Mouse (Mus musculus) MEL (cell line): ENCODE results near the gene Tead4. TPM values are rescaled to one million over a fixed set of nuclear protein-coding genes. Genes with fewer than 3 reads are reported as not detected.
"Not testable (repeated sequence)": the region's sequence is repeated elsewhere in the genome, so short reads cannot be mapped to it uniquely, and the experiment has no call there.

ENCODE experiments used
- DNase-seq: peaks from one replicate; pipeline ENCODE4 v3.0.0; 2011; ENCODE audit warnings: low read depth, low spot score
- H3K27ac ChIP-seq: 2 replicates; pipeline ENCODE4 v1.5.1; 2012; ENCODE audit warnings: low read depth, mild to moderate bottlenecking, control low read depth, low read length, moderate library complexity; ENCODE audit not compliant: control insufficient read depth
- H3K27me3 ChIP-seq, 2 experiments: fragments of 150-350 bp in 1 of 2; sonication (generic) in 1 of 2; 2 replicates each; pipeline ENCODE4 v1.6.1; 2012; ENCODE audit warnings: low read length in 2 of 2, mild to moderate bottlenecking in 2 of 2, improper control_type of control experiment in 1 of 2, moderate library complexity in 1 of 2; ENCODE audit not compliant: insufficient read depth in 2 of 2, control insufficient read depth in 1 of 2
- H3K36me3 ChIP-seq, 2 experiments: 2 replicates each; pipeline ENCODE4 v1.6.1; 2012 to 2014; ENCODE audit warnings: low read length in 2 of 2, improper control_type of control experiment in 1 of 2, inconsistent platforms in 1 of 2, mild to moderate bottlenecking in 1 of 2; ENCODE audit not compliant: insufficient read depth in 2 of 2, control insufficient read depth in 1 of 2
- H3K4me1 ChIP-seq, 2 experiments: fragments of 150-350 bp in 1 of 2; sonication (generic) in 1 of 2; 2 replicates each; pipeline ENCODE4 v1.6.1; 2012; ENCODE audit warnings: low read length in 2 of 2, improper control_type of control experiment in 1 of 2, mild to moderate bottlenecking in 1 of 2; ENCODE audit not compliant: insufficient read depth in 2 of 2, control insufficient read depth in 1 of 2
- H3K4me3 ChIP-seq, 2 experiments: fragments of 150-350 bp in 1 of 2; sonication (generic) in 1 of 2; 2 replicates each; pipeline ENCODE4 v1.5.1; 2012; ENCODE audit warnings: low read depth in 2 of 2, low read length in 2 of 2, mild to moderate bottlenecking in 2 of 2, moderate library complexity in 2 of 2, control low read depth in 1 of 2, improper control_type of control experiment in 1 of 2; ENCODE audit not compliant: control insufficient read depth in 1 of 2, insufficient read depth in 1 of 2
- H3K79me2 ChIP-seq: 2 replicates; pipeline ENCODE4 v1.6.1; 2012; ENCODE audit warnings: mild to moderate bottlenecking, low read length, moderate library complexity; ENCODE audit not compliant: control insufficient read depth, poor library complexity, insufficient read depth
- H3K9ac ChIP-seq: 2 replicates; pipeline ENCODE4 v1.6.1; 2012; ENCODE audit warnings: low read depth, mild to moderate bottlenecking, control low read depth, low read length, moderate library complexity; ENCODE audit not compliant: control insufficient read depth, poor library complexity, severe bottlenecking
- H3K9me3 ChIP-seq: fragments of 150-350 bp; sonication (generic); replicated peaks from 2 replicates; pipeline ENCODE4 v1.6.1; 2012; ENCODE audit warnings: mild to moderate bottlenecking, low read length, improper control_type of control experiment, moderate library complexity; ENCODE audit not compliant: insufficient read depth
- BHLHE40 ChIP-seq: IDR thresholded peaks from 2 replicates; pipeline ENCODE4 v1.6.1; 2012; ENCODE audit warnings: low read depth, mild to moderate bottlenecking, inconsistent platforms, low read length, improper control_type of control experiment, borderline replicate concordance
- CHD2 ChIP-seq: IDR thresholded peaks from 2 replicates; pipeline ENCODE4 v1.6.1; 2011; ENCODE audit warnings: low read length, improper control_type of control experiment
- CTCF ChIP-seq, 3 experiments: IDR thresholded peaks in 2 of 3; conservative IDR thresholded peaks in 1 of 3; 2 replicates each; pipeline ENCODE4 v1.5.1; 2011 to 2012; ENCODE audit warnings: low read length in 3 of 3, low read depth in 2 of 3, mild to moderate bottlenecking in 2 of 3, improper control_type of control experiment in 1 of 3, inconsistent platforms in 1 of 3, mixed read lengths in 1 of 3, moderate library complexity in 1 of 3; ENCODE audit not compliant: control insufficient read depth in 1 of 3, insufficient read depth in 1 of 3, poor library complexity in 1 of 3, severe bottlenecking in 1 of 3
- E2F4 ChIP-seq: IDR thresholded peaks from 2 replicates; pipeline ENCODE4 v1.6.1; 2011; ENCODE audit warnings: low read depth, low read length, improper control_type of control experiment, borderline replicate concordance
- ELF1 ChIP-seq: IDR thresholded peaks from 2 replicates; pipeline ENCODE4 v1.6.1; 2014; ENCODE audit warnings: low read depth, mild to moderate bottlenecking, inconsistent platforms, low read length, improper control_type of control experiment, moderate library complexity
- ETS1 ChIP-seq: IDR thresholded peaks from 2 replicates; pipeline ENCODE4 v1.6.1; 2012; ENCODE audit warnings: low read depth, mild to moderate bottlenecking, inconsistent platforms, low read length, improper control_type of control experiment, moderate library complexity
- HCFC1 ChIP-seq: IDR thresholded peaks from 2 replicates; pipeline ENCODE4 v1.6.1; 2012; ENCODE audit warnings: low read depth, mild to moderate bottlenecking, inconsistent platforms, low read length, improper control_type of control experiment, moderate library complexity
- JUND ChIP-seq: IDR thresholded peaks from 2 replicates; pipeline ENCODE4 v1.6.1; 2011; ENCODE audit warnings: low read depth, mild to moderate bottlenecking, improper control_type of control experiment, low read length
- KAT2A ChIP-seq: conservative IDR thresholded peaks from 2 replicates; pipeline ENCODE4 v1.6.1; 2012; ENCODE audit warnings: low read depth, low read length, improper control_type of control experiment, inconsistent platforms
- MAX ChIP-seq: IDR thresholded peaks from 2 replicates; pipeline ENCODE4 v1.6.1; 2011; ENCODE audit warnings: low read length, improper control_type of control experiment
- MAZ ChIP-seq: IDR thresholded peaks from 2 replicates; pipeline ENCODE4 v1.6.1; 2012; ENCODE audit warnings: low read depth, mild to moderate bottlenecking, inconsistent platforms, low read length, improper control_type of control experiment
- MEF2A ChIP-seq: IDR thresholded peaks from 2 replicates; pipeline ENCODE4 v1.6.1; 2014; ENCODE audit warnings: low read depth, mild to moderate bottlenecking, inconsistent platforms, low read length, improper control_type of control experiment; ENCODE audit not compliant: poor library complexity, insufficient replicate concordance, severe bottlenecking; ENCODE audit errors: extremely low read depth
- MXI1 ChIP-seq: IDR thresholded peaks from 2 replicates; pipeline ENCODE4 v1.6.1; 2011; ENCODE audit warnings: mild to moderate bottlenecking, low read depth, low read length, improper control_type of control experiment
- NELFE ChIP-seq: IDR thresholded peaks from 2 replicates; pipeline ENCODE4 v1.6.1; 2011; ENCODE audit warnings: low read depth, low read length, improper control_type of control experiment
- NRF1 ChIP-seq: IDR thresholded peaks from 2 replicates; pipeline ENCODE4 v1.6.1; 2014; ENCODE audit warnings: low read depth, mild to moderate bottlenecking, inconsistent platforms, low read length, improper control_type of control experiment, moderate library complexity; ENCODE audit not compliant: poor library complexity, insufficient read depth, severe bottlenecking
- POLR2AphosphoS5 ChIP-seq: IDR thresholded peaks from 2 replicates; pipeline ENCODE4 v1.6.1; 2012; ENCODE audit warnings: low read depth, borderline replicate concordance, mild to moderate bottlenecking, inconsistent platforms, low read length, moderate library complexity, mixed read lengths
- RAD21 ChIP-seq: IDR thresholded peaks from 2 replicates; pipeline ENCODE4 v1.6.1; 2011; ENCODE audit warnings: mild to moderate bottlenecking, low read depth, low read length, improper control_type of control experiment
- TAL1 ChIP-seq: IDR thresholded peaks from 2 replicates; pipeline ENCODE4 v1.6.1; 2012; ENCODE audit warnings: mild to moderate bottlenecking, inconsistent platforms, low read length, moderate library complexity, mixed read lengths
- TBP ChIP-seq: IDR thresholded peaks from 2 replicates; pipeline ENCODE4 v1.8.0; 2011; ENCODE audit warnings: low read depth, low read length, improper control_type of control experiment
- UBTF ChIP-seq: IDR thresholded peaks from 2 replicates; pipeline ENCODE4 v1.6.1; 2012; ENCODE audit warnings: low read depth, mild to moderate bottlenecking, inconsistent platforms, low read length, improper control_type of control experiment, moderate library complexity, borderline replicate concordance; ENCODE audit not compliant: insufficient read depth
- ZC3H11A ChIP-seq: IDR thresholded peaks from 2 replicates; pipeline ENCODE4 v1.6.1; 2012; ENCODE audit warnings: low read depth, mild to moderate bottlenecking, inconsistent platforms, low read length, improper control_type of control experiment
- polyA plus RNA-seq, 2 experiments: library from polyadenylated mRNA; stranded (reverse) in 1 of 2; unstranded in 1 of 2; fragments of >175 nt in 1 of 2; fragments of >200 nt in 1 of 2; gene quantifications; 2 replicates each; pipeline versions ENCODE4 v1.2.1 to v1.2.4; 2012; ENCODE audit warnings: low replicate concordance in 2 of 2, low read depth in 1 of 2; ENCODE audit not compliant: insufficient read length in 2 of 2, insufficient read depth in 1 of 2, missing spikeins in 1 of 2
- total RNA-seq: library from RNA; depleted of rRNA; stranded (reverse); fragments of 300-350 nt; gene quantifications from 2 replicates; pipeline ENCODE4 v1.2.3, GENCODE M21; 2012

Tead4 gene
- total and polyA plus RNA-seq, 3 experiments, result not detected

- TF ChIP-seq CTCF (IDR thresholded peaks at IDR 0.05 in 2 of 3, conservative IDR thresholded peaks at IDR 0.05 in 1 of 3; ENCODE audit: control insufficient read depth in 1 of 3, insufficient read depth in 1 of 3, low read depth in 2 of 3, low read length in 3 of 3, poor library complexity in 1 of 3, severe bottlenecking in 1 of 3), result peak in 2 of 3 experiments; percentile 7 to 24; a peak in 2 of 6 replicates
- not testable (repeated sequence) for H3K4me1 ChIP-seq, DNase-seq, H3K79me2 ChIP-seq, H3K27me3 ChIP-seq, H3K9me3 ChIP-seq, H3K4me3 ChIP-seq, H3K27ac ChIP-seq, H3K9ac ChIP-seq, H3K36me3 ChIP-seq
Measured at GRCm38 (mm10) chr6:128302640-128303039, 2.0 kb upstream of the Tead4 start.

- H3K4me1 ChIP-seq, result no peaks in the 10 kb centered on the region
- H3K27ac ChIP-seq, result no peak overlapping the region
- no peaks in the 10 kb centered on the region for H3K36me3 ChIP-seq
- no peak overlapping the region for H3K4me3 ChIP-seq
- no peaks in the 10 kb centered on the region for H3K27me3 ChIP-seq
- no peaks in the 10 kb centered on the region for H3K79me2 ChIP-seq
- H3K9me3 ChIP-seq, result no peaks in the 10 kb centered on the region
- no peak for TF ChIP-seq ZC3H11A
- no peak for DNase-seq
- no peak overlapping the region for H3K9ac ChIP-seq
Measured at GRCm38 (mm10) chr6:128301891-128302290, 1.3 kb upstream of the Tead4 start.

DNA sequence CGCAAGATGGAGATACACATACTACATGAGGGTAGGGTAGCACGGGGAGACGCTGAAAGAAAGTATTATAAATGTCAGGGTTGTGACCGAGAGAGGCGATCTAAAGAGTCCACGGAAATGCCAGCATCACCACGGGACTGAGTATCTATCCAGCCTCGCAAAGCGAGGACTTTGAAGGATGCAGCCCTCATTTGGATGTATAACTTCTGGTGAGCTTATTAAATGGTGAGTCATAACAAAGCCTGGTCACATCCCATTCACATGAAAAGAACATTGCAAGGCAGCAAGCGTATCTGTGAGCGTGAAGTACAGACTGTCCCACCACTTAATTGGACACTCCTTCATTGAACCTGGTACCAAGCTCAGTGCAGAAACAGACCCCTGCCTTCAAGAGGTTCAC is 835 bp upstream of the Tead4 start:
- Histone ChIP-seq H3K36me3 (no peaks in the 10 kb centered on the region), H3K79me2 (no peaks in the 10 kb centered on the region), H3K4me3 (no peak overlapping the region), H3K4me1 (no peaks in the 10 kb centered on the region), H3K9ac (no peak overlapping the region), H3K9me3 (no peaks in the 10 kb centered on the region), H3K27me3 (no peaks in the 10 kb centered on the region), H3K27ac (no peak overlapping the region)
- DNase-seq, result no peak
- TF ChIP-seq TAL1, result no peak
- TF ChIP-seq E2F4, result no peak
- no peak for TF ChIP-seq MAZ
- TF ChIP-seq TBP, result no peak
- no peak for TF ChIP-seq KAT2A
- no peak for TF ChIP-seq NELFE
- no peak for TF ChIP-seq POLR2AphosphoS5
- no peak for TF ChIP-seq JUND
- no peak for TF ChIP-seq ETS1
- no peak for TF ChIP-seq HCFC1
- TF ChIP-seq MAX, result no peak
- no peak for TF ChIP-seq NRF1
- TF ChIP-seq ELF1, result no peak
- no peak for TF ChIP-seq CHD2
- TF ChIP-seq UBTF, result no peak
- no peak for TF ChIP-seq MEF2A
- TF ChIP-seq RAD21, result no peak
- no peak for TF ChIP-seq MXI1
- TF ChIP-seq BHLHE40, result no peak
